Comparison of ENCODE assay signal across 1 mouse cellular context in the genomic region with DNA sequence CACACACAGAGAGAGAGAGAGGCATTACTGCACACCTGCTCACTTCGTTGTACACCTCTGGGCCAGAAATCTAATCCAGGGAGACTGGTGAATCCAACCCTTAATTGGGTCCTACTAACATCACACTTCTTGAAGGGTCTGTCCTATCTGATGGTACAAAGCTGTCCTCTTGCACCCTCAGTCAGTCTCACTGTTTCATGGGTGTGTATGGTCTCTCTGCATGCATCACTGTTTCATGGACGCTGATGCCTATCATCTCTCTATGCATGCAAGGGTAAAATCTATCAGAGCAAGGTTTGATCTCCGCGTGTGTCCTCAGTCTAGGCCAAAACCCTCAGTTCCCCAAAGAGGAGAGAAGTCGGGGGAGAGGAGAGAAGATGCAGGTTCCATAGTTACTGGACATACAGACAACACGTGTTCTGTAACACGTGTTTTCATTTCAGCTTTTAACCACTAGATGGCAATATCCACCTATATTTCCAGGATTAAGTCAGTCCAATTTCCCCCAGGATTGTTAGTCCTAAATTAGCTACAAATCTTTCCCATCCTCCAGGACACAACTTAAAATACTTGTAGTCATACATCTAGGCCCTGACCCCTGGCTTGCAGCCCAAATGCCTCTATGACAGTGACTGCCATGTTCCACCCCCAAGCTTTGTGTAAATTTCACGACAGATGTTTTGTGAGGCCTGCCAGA.
TF ChIP-seq lines count a peak whose summit lies in the region.

No protein-coding gene starts in this region.

TF ChIP-seq in MEL, 35 proteins besides CTCF, POLR2A, EP300 and RAD21 (continued from another document):
- TF ChIP-seq GABPA (IDR thresholded peaks at IDR 0.05; ENCODE audit: low read depth, low read length) = no peak
- TF ChIP-seq ZC3H11A (IDR thresholded peaks at IDR 0.05; ENCODE audit: low read depth, low read length) = peak; percentile 97
- TF ChIP-seq MXI1 (IDR thresholded peaks at IDR 0.05; ENCODE audit: low read depth, low read length) = peak; percentile 98
- peak in 1 of 2 experiments; percentile 57; a peak in 1 of 4 replicates for TF ChIP-seq USF2 (IDR thresholded peaks at IDR 0.05; ENCODE audit: borderline replicate concordance in 1 of 2, insufficient read depth in 1 of 2, low read depth in 1 of 2, low read length in 2 of 2)
- TF ChIP-seq MYC (IDR thresholded peaks at IDR 0.05; ENCODE audit: low read depth, low read length) = peak; percentile 100
- TF ChIP-seq SIN3A (IDR thresholded peaks at IDR 0.05; ENCODE audit: low read length) = peak; percentile 86; the same call in 1 of the 2 replicates
- TF ChIP-seq BHLHE40 (IDR thresholded peaks at IDR 0.05; ENCODE audit: borderline replicate concordance, low read depth, low read length) = no peak
